Mouse (Mus musculus) liver, postnatal 0 days (tissue): ENCODE measurements around the gene Mrps7.

ENCODE experiments used
- CTCF ChIP-seq: sonication (generic); IDR thresholded peaks from 2 replicates; pipeline ENCODE4 v1.5.1; 2016; ENCODE audit warnings: antibody characterized with exemption, low read depth
- EP300 ChIP-seq: IDR thresholded peaks from 2 replicates; pipeline ENCODE4 v1.6.1; 2016; ENCODE audit warnings: antibody characterized with exemption, low read depth, mild to moderate bottlenecking

DNA sequence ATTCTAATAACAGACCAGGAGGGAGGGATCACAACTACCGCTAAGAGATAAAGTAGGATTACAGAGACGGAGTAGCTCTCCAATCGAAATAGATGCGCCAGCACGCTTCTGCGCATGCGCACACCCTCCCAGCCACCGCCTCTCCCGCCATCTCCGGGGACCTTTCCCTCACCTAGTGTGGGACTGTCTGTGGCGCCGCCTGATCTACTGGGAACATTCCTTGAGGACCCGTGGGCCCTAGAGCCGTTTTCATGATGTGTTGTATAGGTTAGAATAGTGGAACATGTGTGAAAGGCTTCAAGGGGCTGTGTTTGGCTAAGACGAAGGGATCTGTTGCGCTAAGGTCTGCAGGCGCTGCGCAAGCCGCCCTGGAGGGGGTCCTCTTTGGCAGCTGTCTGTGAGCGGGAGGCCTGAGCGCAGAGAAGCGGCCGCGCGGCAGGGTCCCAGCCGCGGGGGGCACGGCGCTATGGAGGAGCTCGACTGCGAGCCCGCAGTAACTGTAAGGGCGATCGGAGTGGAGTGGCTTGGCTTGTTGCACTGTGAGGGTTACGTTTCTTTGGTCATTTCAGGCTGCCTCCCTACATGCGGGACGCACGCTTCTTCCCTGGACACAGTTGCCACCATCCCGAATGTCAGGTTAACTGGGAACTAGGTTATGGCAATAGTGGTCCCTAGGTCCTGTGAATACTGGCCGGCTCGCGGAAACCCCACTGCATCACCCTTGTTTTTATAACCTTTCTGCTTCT lies 39.5 kb upstream of the Mrps7 start, which contains the start of gene Nup85:
- TF ChIP-seq CTCF (no peak), EP300 (peak; percentile 95)
